Mouse (Mus musculus) liver, embryonic 11.5 days (tissue): ENCODE data around the gene Mllt11. TPM values are rescaled to one million over a fixed set of nuclear protein-coding genes. Genes with fewer than 3 reads are reported as not detected.
"Not testable (repeated sequence)": the region's sequence is repeated elsewhere in the genome, so short reads cannot be mapped to it uniquely, and the experiment has no call there.

Experiments used
- ATAC-seq: fragments of 200-750 bp; cut with Nextera tagmentation; replicated peaks from 2 replicates; pipeline ENCODE4 v1.8.0; 2017; ENCODE audit warnings: moderate number of reproducible peaks, mild to moderate bottlenecking, moderate TSS enrichment, moderate library complexity; ENCODE audit not compliant: low FRiP score
- DNase-seq: peaks from one replicate; pipeline ENCODE4 v3.0.0-alpha.2; 2017; ENCODE audit warnings: low spot score
- H3K27ac ChIP-seq: fragments of 300-500 bp; sonication (generic); 2 replicates; pipeline ENCODE4 v1.5.1; 2014; ENCODE audit warnings: mild to moderate bottlenecking, low read depth, low read length, control low read depth
- H3K27me3 ChIP-seq: fragments of 300-500 bp; sonication (generic); replicated peaks from 2 replicates; pipeline ENCODE4 v1.6.1; 2014; ENCODE audit warnings: low read length, mixed read lengths; ENCODE audit not compliant: control insufficient read depth, insufficient read depth
- H3K36me3 ChIP-seq: fragments of 300-500 bp; sonication (generic); 2 replicates; pipeline ENCODE4 v1.6.1; 2014; ENCODE audit warnings: mild to moderate bottlenecking, low read length, moderate library complexity, mixed read lengths; ENCODE audit not compliant: control insufficient read depth, insufficient read depth
- H3K4me1 ChIP-seq: fragments of 300-500 bp; sonication (generic); replicated peaks from 2 replicates; pipeline ENCODE4 v1.6.1; 2014; ENCODE audit warnings: low read length, mixed read lengths; ENCODE audit not compliant: control insufficient read depth, insufficient read depth
- H3K4me2 ChIP-seq: fragments of 300-500 bp; sonication (generic); 2 replicates; pipeline ENCODE4 v1.6.1; 2014; ENCODE audit warnings: mild to moderate bottlenecking, control low read depth, moderate library complexity
- H3K4me3 ChIP-seq: fragments of 300-500 bp; sonication (generic); 2 replicates; pipeline ENCODE4 v1.5.1; 2014; ENCODE audit warnings: low read depth, low read length, control low read depth
- H3K9ac ChIP-seq: fragments of 300-500 bp; sonication (generic); 2 replicates; pipeline ENCODE4 v1.6.1; 2014; ENCODE audit warnings: low read depth, low read length, control low read depth
- H3K9me3 ChIP-seq: fragments of 300-500 bp; sonication (generic); 2 replicates; pipeline ENCODE4 v1.6.1; 2016; ENCODE audit warnings: low read length, inconsistent platforms, mixed read lengths; ENCODE audit not compliant: control insufficient read depth
- WGBS: fragments of 180-500 bp; shearing (Covaris S2); extraction: QIAGEN DNeasy Blood & Tissue Kit; methylation state at CpG from one replicate; pipeline ENCODE4 v1.1.7; 2014; 5-methylcytosine and 5-hydroxymethylcytosine counted together
- polyA plus RNA-seq: library from polyadenylated mRNA; unstranded; fragments of >200 nt; fragmentation: Nextera tagmentation; extraction: Ambion mirVana; gene quantifications from 2 replicates; pipeline ENCODE4 v1.2.1, GENCODE M21; 2014

The Mllt11 gene
- polyA plus RNA-seq, 1 experiment from 2014 or later = 8.6 TPM

- peaks cover 6% of the 10 kb centered on the region for H3K4me1 ChIP-seq
- peak overlapping the region; percentile 96 for H3K27ac ChIP-seq
- H3K36me3 ChIP-seq = peaks cover 15% of the 10 kb centered on the region
- peak overlapping the region; percentile 94 for H3K9ac ChIP-seq
- H3K27me3 ChIP-seq = no peaks in the 10 kb centered on the region
- DNase-seq = no peak
- no peak; the same call in 1 of the 2 replicates for ATAC-seq
- 26% methylated on average over 4 of the region's 4 CpGs for WGBS
- H3K4me2 ChIP-seq = peak overlapping the region; percentile 73
- no peaks in the 10 kb centered on the region for H3K9me3 ChIP-seq
- H3K4me3 ChIP-seq = peak overlapping the region; percentile 77
These were observed 15.2 kb downstream of the Mllt11 start for GRCm38 (mm10) chr3:95216655-95217254.

- no peaks in the 10 kb centered on the region for H3K9me3 ChIP-seq
- no peak overlapping the region for H3K9ac ChIP-seq
- H3K4me3 ChIP-seq = no peak overlapping the region
- DNase-seq = no peak
- no peaks in the 10 kb centered on the region for H3K27me3 ChIP-seq
- H3K4me2 ChIP-seq = no peak overlapping the region
- ATAC-seq = no peak
- WGBS = 97% methylated on average over 1 of the region's 1 CpGs
- H3K36me3 ChIP-seq = peaks cover 5% of the 10 kb centered on the region; the same call in 1 of the 2 replicates
- H3K4me1 ChIP-seq = peaks cover 6% of the 10 kb centered on the region
- H3K27ac ChIP-seq = peak overlapping the region; percentile 4; the same call in 1 of the 2 replicates
These were observed 18.4 kb downstream of the Mllt11 start for GRCm38 (mm10) chr3:95213609-95213975.

DNA sequence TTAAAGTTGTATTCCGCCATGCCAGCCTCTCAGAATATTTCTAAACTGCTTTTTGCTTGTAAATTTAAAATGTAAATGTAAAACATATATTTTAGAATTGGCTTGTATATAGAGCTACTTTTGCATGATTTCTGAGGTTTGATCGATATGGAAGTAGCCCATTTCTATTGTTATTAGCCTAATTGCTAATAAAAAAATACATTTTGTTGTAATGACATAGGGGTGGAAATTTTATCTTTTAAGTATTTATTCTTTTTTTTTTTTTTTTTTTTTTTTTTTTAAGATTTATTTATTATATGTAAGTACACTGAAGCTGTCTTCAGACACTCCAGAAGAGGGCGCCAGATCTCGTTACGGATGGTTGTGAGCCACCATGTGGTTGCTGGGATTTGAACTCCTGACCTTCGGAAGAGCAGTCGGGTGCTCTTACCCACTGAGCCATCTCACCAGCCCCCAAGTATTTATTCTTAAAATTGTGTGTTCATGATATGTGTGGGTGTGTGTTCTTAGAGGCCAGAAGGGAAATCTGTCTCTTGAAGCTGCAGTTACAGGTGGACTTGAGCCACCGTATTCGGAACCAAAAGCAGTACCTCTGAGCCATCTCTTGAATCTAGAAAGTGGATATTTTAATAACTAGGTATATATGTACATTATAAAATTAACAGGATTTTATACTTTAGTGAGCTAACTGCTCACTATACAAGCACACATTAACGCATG, 18.9 kb downstream of the Mllt11 start:
- not testable (repeated sequence) for H3K4me3 ChIP-seq
- 92% methylated on average over 7 of the region's 10 CpGs for WGBS

DNA sequence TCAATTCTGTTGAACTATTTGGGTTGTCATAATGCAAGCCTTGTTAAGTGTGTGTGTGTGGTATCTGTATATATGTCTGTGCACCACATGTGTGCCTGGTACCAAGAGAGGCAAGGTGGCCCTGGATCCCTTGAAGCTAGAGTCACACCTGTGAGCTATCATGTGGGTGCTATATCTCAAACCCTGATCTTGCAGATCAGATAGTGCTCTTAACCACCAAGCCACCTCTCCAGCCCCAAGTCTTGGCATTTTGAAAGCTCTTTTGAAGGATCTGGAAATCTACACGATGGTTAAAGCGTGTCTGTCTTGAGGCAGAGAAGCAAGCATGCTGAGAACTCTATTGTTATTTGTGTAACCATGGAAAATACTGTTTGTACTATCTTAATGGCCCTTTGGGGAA, 21.4 kb downstream of the Mllt11 start:
- no peak overlapping the region for H3K4me2 ChIP-seq
- no peaks in the 10 kb centered on the region for H3K9me3 ChIP-seq
- H3K27me3 ChIP-seq = no peaks in the 10 kb centered on the region
- no peaks in the 10 kb centered on the region for H3K4me1 ChIP-seq
- H3K27ac ChIP-seq = no peak overlapping the region
- DNase-seq = no peak
- peaks cover 16% of the 10 kb centered on the region for H3K36me3 ChIP-seq
- no peak overlapping the region for H3K9ac ChIP-seq
- no peak overlapping the region for H3K4me3 ChIP-seq
- no peak for ATAC-seq
- WGBS = 93% methylated on average over 2 of the region's 2 CpGs

More for the DNA sequence above, 18.9 kb downstream of the Mllt11 start:
- not testable (repeated sequence) for DNase-seq, H3K36me3 ChIP-seq, H3K4me1 ChIP-seq, H3K27ac ChIP-seq, H3K4me2 ChIP-seq, H3K9me3 ChIP-seq, H3K27me3 ChIP-seq, ATAC-seq, H3K9ac ChIP-seq

GRCm38 (mm10) chr3:95208286-95208685, 23.7 kb downstream of the Mllt11 start:
- Histone ChIP-seq H3K27ac (no peak overlapping the region), H3K4me2 (no peak overlapping the region), H3K9me3 (no peaks in the 10 kb centered on the region), H3K27me3 (no peaks in the 10 kb centered on the region), H3K4me1 (no peaks in the 10 kb centered on the region), H3K36me3 (peaks cover 23% of the 10 kb centered on the region), H3K4me3 (no peak overlapping the region), H3K9ac (no peak overlapping the region)
- ATAC-seq = no peak
- 96% methylated on average over 4 of the region's 4 CpGs for WGBS
- no peak for DNase-seq

DNA sequence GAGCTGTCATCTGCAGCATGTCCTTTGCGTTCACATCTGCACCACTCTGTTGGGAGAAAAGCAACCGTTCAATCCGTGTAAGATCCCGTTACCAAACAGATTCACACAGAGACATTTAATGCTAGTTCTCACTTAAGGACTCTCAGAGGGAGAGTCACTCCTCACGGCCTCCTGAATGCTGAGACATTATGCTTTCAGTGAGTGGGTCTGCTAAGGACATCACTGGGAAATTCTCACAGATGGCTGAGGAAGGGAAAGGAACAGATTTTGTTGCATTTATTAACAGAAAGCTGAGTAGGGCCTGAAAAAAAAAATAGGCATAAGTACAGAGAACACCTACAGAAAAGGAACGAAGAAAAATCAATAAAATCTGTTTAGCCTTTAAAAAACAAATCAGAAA, 28.1 kb downstream of the Mllt11 start:
- peaks cover 50% of the 10 kb centered on the region for H3K36me3 ChIP-seq
- no peaks in the 10 kb centered on the region for H3K4me1 ChIP-seq
- no peak overlapping the region for H3K4me3 ChIP-seq
- DNase-seq (no peak), ATAC-seq (no peak)
- no peak overlapping the region for H3K4me2 ChIP-seq
- WGBS = 88% methylated on average over 6 of the region's 6 CpGs
- H3K9me3 ChIP-seq = no peaks in the 10 kb centered on the region
- H3K27ac ChIP-seq = no peak overlapping the region
- H3K27me3 ChIP-seq = no peaks in the 10 kb centered on the region
- no peak overlapping the region for H3K9ac ChIP-seq

DNA sequence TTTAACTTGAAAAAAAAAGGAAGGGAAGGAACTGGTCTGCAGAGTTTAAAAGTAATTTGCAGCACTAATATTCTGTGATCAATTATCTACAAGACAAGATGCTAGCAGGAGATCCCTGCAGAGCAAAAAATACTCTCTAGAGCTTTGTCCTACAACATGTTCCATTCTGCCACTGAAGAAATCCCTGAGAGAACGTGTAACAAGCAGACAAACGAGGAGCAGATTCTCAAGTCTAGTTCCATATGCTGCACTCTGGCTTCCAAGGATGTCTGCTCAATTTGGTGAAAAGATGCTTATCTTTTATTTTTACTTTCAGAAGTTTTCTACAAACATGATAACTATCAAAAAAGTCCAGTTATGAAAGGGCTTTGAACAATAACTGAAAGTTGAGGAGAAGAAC, 31.4 kb downstream of the Mllt11 start:
- no peak overlapping the region for H3K9ac ChIP-seq
- H3K4me3 ChIP-seq = no peak overlapping the region
- no peak overlapping the region for H3K4me2 ChIP-seq
- H3K4me1 ChIP-seq = no peaks in the 10 kb centered on the region
- WGBS = 88% methylated on average over 2 of the region's 2 CpGs
- no peak overlapping the region for H3K27ac ChIP-seq
- no peaks in the 10 kb centered on the region for H3K9me3 ChIP-seq
- H3K27me3 ChIP-seq = no peaks in the 10 kb centered on the region
- ATAC-seq (no peak), DNase-seq (no peak)
- peaks cover 51% of the 10 kb centered on the region for H3K36me3 ChIP-seq

- no peaks in the 10 kb centered on the region for H3K4me1 ChIP-seq
- no peaks in the 10 kb centered on the region for H3K27me3 ChIP-seq
- H3K36me3 ChIP-seq = peaks cover 49% of the 10 kb centered on the region
- H3K9me3 ChIP-seq = no peaks in the 10 kb centered on the region
- H3K4me2 ChIP-seq = no peak overlapping the region
- no peak for ATAC-seq
- H3K4me3 ChIP-seq = no peak overlapping the region
- DNase-seq = no peak
- no peak overlapping the region for H3K9ac ChIP-seq
- WGBS = 86% methylated on average over 7 of the region's 7 CpGs
- no peak overlapping the region for H3K27ac ChIP-seq
These were observed 31.8 kb downstream of the Mllt11 start for GRCm38 (mm10) chr3:95200132-95200531.

- ATAC-seq (no peak), DNase-seq (no peak)
- no peak overlapping the region for H3K4me2 ChIP-seq
- H3K9ac ChIP-seq = no peak overlapping the region
- H3K4me1 ChIP-seq = no peaks in the 10 kb centered on the region
- no peaks in the 10 kb centered on the region for H3K27me3 ChIP-seq
- 86% methylated on average over 1 of the region's 1 CpGs for WGBS
- H3K9me3 ChIP-seq = no peaks in the 10 kb centered on the region
- no peak overlapping the region for H3K4me3 ChIP-seq
- H3K36me3 ChIP-seq = peaks cover 48% of the 10 kb centered on the region
- H3K27ac ChIP-seq = no peak overlapping the region
These were observed 32.9 kb downstream of the Mllt11 start for GRCm38 (mm10) chr3:95199101-95199500.
